Mouse (Mus musculus) liver, embryonic 11.5 days (tissue): ENCODE data around the gene Tbce. TPM values are rescaled to one million over a fixed set of nuclear protein-coding genes. Genes with fewer than 3 reads are reported as not detected.

Source experiments
- ATAC-seq: fragments of 200-750 bp; cut with Nextera tagmentation; replicated peaks from 2 replicates; pipeline ENCODE4 v1.8.0; 2017; ENCODE audit warnings: moderate number of reproducible peaks, mild to moderate bottlenecking, moderate TSS enrichment, moderate library complexity; ENCODE audit not compliant: low FRiP score
- DNase-seq: peaks from one replicate; pipeline ENCODE4 v3.0.0-alpha.2; 2017; ENCODE audit warnings: low spot score
- H3K27ac ChIP-seq: fragments of 300-500 bp; sonication (generic); 2 replicates; pipeline ENCODE4 v1.5.1; 2014; ENCODE audit warnings: mild to moderate bottlenecking, low read depth, low read length, control low read depth
- H3K27me3 ChIP-seq: fragments of 300-500 bp; sonication (generic); replicated peaks from 2 replicates; pipeline ENCODE4 v1.6.1; 2014; ENCODE audit warnings: low read length, mixed read lengths; ENCODE audit not compliant: control insufficient read depth, insufficient read depth
- H3K36me3 ChIP-seq: fragments of 300-500 bp; sonication (generic); 2 replicates; pipeline ENCODE4 v1.6.1; 2014; ENCODE audit warnings: mild to moderate bottlenecking, low read length, moderate library complexity, mixed read lengths; ENCODE audit not compliant: control insufficient read depth, insufficient read depth
- H3K4me1 ChIP-seq: fragments of 300-500 bp; sonication (generic); replicated peaks from 2 replicates; pipeline ENCODE4 v1.6.1; 2014; ENCODE audit warnings: low read length, mixed read lengths; ENCODE audit not compliant: control insufficient read depth, insufficient read depth
- H3K4me2 ChIP-seq: fragments of 300-500 bp; sonication (generic); 2 replicates; pipeline ENCODE4 v1.6.1; 2014; ENCODE audit warnings: mild to moderate bottlenecking, control low read depth, moderate library complexity
- H3K4me3 ChIP-seq: fragments of 300-500 bp; sonication (generic); 2 replicates; pipeline ENCODE4 v1.5.1; 2014; ENCODE audit warnings: low read depth, low read length, control low read depth
- H3K9ac ChIP-seq: fragments of 300-500 bp; sonication (generic); 2 replicates; pipeline ENCODE4 v1.6.1; 2014; ENCODE audit warnings: low read depth, low read length, control low read depth
- H3K9me3 ChIP-seq: fragments of 300-500 bp; sonication (generic); 2 replicates; pipeline ENCODE4 v1.6.1; 2016; ENCODE audit warnings: low read length, inconsistent platforms, mixed read lengths; ENCODE audit not compliant: control insufficient read depth
- WGBS: fragments of 180-500 bp; shearing (Covaris S2); extraction: QIAGEN DNeasy Blood & Tissue Kit; methylation state at CpG from one replicate; pipeline ENCODE4 v1.1.7; 2014; 5-methylcytosine and 5-hydroxymethylcytosine counted together
- polyA plus RNA-seq: library from polyadenylated mRNA; unstranded; fragments of >200 nt; fragmentation: Nextera tagmentation; extraction: Ambion mirVana; gene quantifications from 2 replicates; pipeline ENCODE4 v1.2.1, GENCODE M21; 2014

Gene Tbce
- polyA plus RNA-seq, 1 experiment from 2014 or later: 49.3 TPM

DNA sequence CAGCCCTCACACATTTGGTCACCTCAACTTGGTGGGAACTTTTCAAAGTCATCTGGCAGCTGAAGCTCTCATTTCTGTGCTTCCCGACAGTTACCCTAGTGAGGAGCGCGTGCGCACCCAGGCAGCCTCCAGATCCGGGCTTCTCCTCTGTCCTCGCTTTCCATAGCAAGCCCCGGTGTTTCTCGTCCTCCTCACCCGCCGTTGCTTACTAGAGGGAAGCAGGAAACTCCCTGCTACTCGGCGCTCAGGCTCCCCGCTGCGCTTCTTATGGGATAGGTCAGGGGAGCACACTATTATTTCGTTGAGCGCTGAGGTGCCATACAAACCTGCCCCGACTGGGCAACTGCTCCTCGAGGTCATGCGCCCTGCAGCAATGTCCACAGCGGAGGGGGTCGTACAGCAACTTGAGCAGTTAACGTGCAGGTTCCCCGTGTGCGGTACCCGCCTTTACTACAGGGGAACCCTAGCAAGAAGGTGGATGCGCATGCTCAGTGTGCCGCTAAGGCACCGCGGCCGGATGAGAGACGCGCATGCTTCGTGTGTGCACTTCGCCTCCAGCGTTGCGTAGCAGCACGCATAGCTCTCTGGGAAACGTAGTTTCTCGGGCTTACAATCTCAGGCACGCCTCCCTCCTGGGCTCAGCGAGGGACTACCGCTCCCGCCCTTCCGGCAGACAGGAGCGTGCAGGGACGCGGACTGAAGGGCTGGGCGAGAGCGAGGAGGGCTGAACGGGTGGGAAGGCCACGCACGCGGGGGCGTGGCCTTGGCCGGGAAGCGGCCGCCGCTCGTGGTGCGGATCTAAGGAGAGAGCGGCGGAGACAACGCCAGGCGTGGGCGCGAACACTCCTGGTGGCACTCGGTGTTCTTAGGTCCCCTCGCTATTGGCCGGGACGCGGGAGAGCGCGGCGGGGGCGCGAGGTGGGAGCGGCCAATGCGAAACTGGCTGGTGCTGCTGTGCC, 85.3 kb downstream of the Tbce start, which contains the start of gene B3galnt2:
Gene B3galnt2, plus strand, starts transcription at position 596 of the 959 bp plus-strand sequence.
- Histone ChIP-seq H3K27me3 (no peaks in the 10 kb centered on the region), H3K9ac (peak within 1 kb of the TSS; percentile 87), H3K36me3 (no peaks in the 10 kb centered on the region), H3K4me3 (peak within 1 kb of the TSS; percentile 71), H3K4me2 (peak within 1 kb of the TSS; percentile 87), H3K4me1 (peaks cover 12% of the 10 kb centered on the region), H3K27ac (peak within 1 kb of the TSS; percentile 90), H3K9me3 (no peaks in the 10 kb centered on the region)
- peak; percentile 90 for DNase-seq
- under 1% methylated on average over 78 of the region's 78 CpGs for WGBS
- peak; percentile 98 for ATAC-seq

Other genes with a start within 250 kb of the Tbce start
- gene B3galnt2, start 85.2 kb downstream of the Tbce start, polyA plus RNA-seq: 62.7 and 66.8 TPM in 2 replicates
- 42.2 and 45.2 TPM in 2 replicates for gene Arid4b, start 23.6 kb upstream of the Tbce start, polyA plus RNA-seq
- 27.4 and 29.8 TPM in 2 replicates for gene Ggps1, start 23.9 kb upstream of the Tbce start, polyA plus RNA-seq